Mouse (Mus musculus): Measurements from ENCODE around the gene Atp13a1. TPM values are rescaled to one million over a fixed set of nuclear protein-coding genes. Genes with fewer than 3 reads are reported as not detected.

Gene Atp13a1
- polyA plus RNA-seq, 1 experiment from 2014 or later, result 48.7 TPM

GRCm38 (mm10) chr8:69789105-69789504, 1.9 kb upstream of the Atp13a1 start:
- WGBS, result 85% methylated on average over 5 of the region's 5 CpGs
- no peak overlapping the region for H3K9ac ChIP-seq

DNA sequence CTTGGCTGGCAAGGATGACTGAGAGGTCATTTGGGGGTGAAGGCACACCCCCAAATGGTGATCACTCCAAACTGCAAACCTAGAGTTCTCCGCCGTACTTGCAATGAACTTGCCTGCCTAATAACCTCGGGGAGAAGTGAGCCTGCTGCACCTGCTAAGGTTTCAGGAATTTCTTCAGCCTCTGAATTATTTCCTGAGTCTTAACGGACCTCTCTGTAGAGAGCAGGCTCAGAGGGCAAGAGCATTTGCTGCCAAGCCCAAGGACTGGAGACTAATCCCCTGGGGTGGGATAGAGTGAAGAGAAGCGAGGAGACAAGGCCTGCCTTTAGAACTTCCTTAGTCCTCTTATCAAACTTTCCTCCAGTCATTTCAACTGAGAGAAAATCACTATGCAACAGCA, 1.2 kb upstream of the Atp13a1 start:
- Histone ChIP-seq H3K27ac (no peak overlapping the region), H3K27me3 (no peaks in the 10 kb centered on the region), H3K9me3 (no peaks in the 10 kb centered on the region), H3K9ac (no peak overlapping the region), H3K4me1 (peaks cover 17% of the 10 kb centered on the region), H3K36me3 (peaks cover 13% of the 10 kb centered on the region), H3K4me3 (0 out of 2 replicates have a peak overlapping the region, but pooled peaks have one; percentile 79), H3K4me2 (peak overlapping the region; percentile 68)
- WGBS, result 65% methylated on average over 5 of the region's 5 CpGs
- ATAC-seq (ENCODE audit: insufficient number of reproducible peaks, low FRiP score, low TSS enrichment, low read depth), result no peak

More at GRCm38 (mm10) chr8:69789105-69789504, 1.9 kb upstream of the Atp13a1 start:
- Histone ChIP-seq H3K4me1 (peaks cover 17% of the 10 kb centered on the region), H3K27ac (no peak overlapping the region), H3K4me2 (no peak overlapping the region), H3K27me3 (no peaks in the 10 kb centered on the region), H3K4me3 (no peak overlapping the region), H3K9me3 (no peaks in the 10 kb centered on the region), H3K36me3 (peaks cover 7% of the 10 kb centered on the region)
- ATAC-seq (ENCODE audit: insufficient number of reproducible peaks, low FRiP score, low TSS enrichment, low read depth), result no peak

DNA sequence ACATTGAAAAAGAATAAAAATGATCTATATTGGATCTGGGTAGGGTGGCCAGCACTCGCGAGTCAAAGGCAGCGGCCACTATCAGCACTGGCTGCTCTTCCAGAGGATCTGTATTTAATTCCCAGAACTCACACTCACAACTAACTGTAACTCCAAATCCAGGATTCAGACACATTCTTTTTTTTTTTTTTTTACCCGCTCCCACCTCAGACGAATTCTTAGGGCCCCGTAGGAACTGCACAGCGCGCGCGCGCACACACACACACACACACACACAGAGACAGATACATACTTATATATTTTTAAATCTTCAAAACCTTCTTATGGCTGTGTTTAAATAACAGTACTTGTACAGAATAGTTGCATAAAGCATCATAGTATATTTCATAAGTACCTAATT, 599 bp upstream of the Atp13a1 start:
- Histone ChIP-seq H3K36me3 (peaks cover 19% of the 10 kb centered on the region), H3K4me2 (peak overlapping the region; percentile 68), H3K27ac (peak overlapping the region; percentile 94), H3K4me1 (peaks cover 17% of the 10 kb centered on the region), H3K27me3 (no peaks in the 10 kb centered on the region), H3K4me3 (peak overlapping the region; percentile 79), H3K9ac (peak overlapping the region; percentile 88), H3K9me3 (no peaks in the 10 kb centered on the region)
- 33% methylated on average over 11 of the region's 11 CpGs for WGBS
- ATAC-seq (ENCODE audit: insufficient number of reproducible peaks, low FRiP score, low TSS enrichment, low read depth), result no peak

DNA sequence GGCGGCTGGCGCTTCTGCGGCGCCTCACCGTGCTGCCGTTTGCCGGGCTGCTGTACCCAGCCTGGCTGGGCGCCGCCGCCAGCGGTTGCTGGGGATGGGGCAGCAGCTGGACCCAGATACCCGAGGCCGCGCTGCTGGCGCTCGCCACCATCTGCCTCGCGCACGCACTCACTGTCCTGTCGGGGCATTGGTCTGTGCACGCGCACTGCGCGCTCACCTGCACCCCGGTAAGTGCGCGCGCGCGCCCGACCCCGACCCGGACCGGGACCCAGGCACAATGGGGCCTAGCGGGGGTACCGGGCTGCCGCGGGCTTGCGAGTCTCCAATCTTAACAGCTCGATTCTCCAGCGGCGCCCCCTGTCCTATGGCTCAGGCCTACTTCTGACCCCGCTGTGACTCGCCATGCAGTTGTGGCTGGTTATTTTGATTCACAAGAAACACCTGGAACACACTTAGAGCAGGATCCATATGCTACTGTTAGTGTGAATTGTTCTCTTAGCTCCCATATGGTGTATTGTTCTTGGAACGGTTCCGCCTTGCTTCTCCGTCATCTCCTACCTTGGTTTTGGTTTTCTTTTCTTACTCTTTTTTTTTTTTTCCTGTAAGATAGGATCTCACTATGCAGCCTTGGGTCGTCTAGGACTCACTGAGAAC, 579 bp downstream of the Atp13a1 start:
- peak; percentile 68; the same call in 1 of the 2 replicates for ATAC-seq (ENCODE audit: insufficient number of reproducible peaks, low FRiP score, low TSS enrichment, low read depth)
- Histone ChIP-seq H3K9me3 (no peaks in the 10 kb centered on the region), H3K27ac (peak overlapping the region; percentile 94), H3K4me2 (peak overlapping the region; percentile 68), H3K36me3 (peaks cover 31% of the 10 kb centered on the region), H3K4me3 (peak overlapping the region; percentile 79), H3K9ac (peak overlapping the region; percentile 88), H3K27me3 (no peaks in the 10 kb centered on the region), H3K4me1 (peaks cover 17% of the 10 kb centered on the region)
- under 1% methylated on average over 43 of the region's 48 CpGs for WGBS

- Histone ChIP-seq H3K9ac (no peak overlapping the region), H3K4me1 (peaks cover 17% of the 10 kb centered on the region), H3K36me3 (peaks cover 52% of the 10 kb centered on the region), H3K9me3 (no peaks in the 10 kb centered on the region), H3K27ac (no peak overlapping the region), H3K27me3 (no peaks in the 10 kb centered on the region), H3K4me2 (no peak overlapping the region), H3K4me3 (no peak overlapping the region)
- no peak for ATAC-seq (ENCODE audit: insufficient number of reproducible peaks, low FRiP score, low TSS enrichment, low read depth)
- 92% methylated on average over 4 of the region's 4 CpGs for WGBS
These were observed 2.7 kb downstream of the Atp13a1 start for GRCm38 (mm10) chr8:69793666-69794065.

DNA sequence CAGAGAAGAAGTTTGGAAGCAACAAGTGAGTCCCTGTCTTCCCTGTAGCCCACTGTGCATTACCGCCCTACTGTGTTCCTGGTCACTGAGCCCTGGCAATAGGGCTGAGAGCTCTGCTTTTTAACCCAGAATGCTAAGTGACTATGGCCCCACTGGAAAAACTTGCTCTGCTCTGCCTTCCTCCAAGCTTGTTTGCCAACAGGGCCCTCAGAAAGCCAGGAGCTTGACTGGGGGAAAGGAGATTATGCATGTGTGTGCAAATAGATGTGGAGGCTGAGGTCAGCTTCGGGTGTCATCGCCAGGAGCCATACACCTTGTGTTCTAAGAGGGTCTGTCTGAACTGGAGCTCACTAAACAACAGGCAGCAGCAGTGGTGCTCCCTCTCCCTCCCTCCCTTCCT, 3.1 kb downstream of the Atp13a1 start:
- ATAC-seq (ENCODE audit: insufficient number of reproducible peaks, low FRiP score, low TSS enrichment, low read depth), result no peak
- Histone ChIP-seq H3K9me3 (no peaks in the 10 kb centered on the region), H3K27me3 (no peaks in the 10 kb centered on the region), H3K4me2 (no peak overlapping the region), H3K4me3 (no peak overlapping the region), H3K36me3 (peaks cover 57% of the 10 kb centered on the region), H3K27ac (no peak overlapping the region), H3K4me1 (peaks cover 17% of the 10 kb centered on the region), H3K9ac (no peak overlapping the region)
- 95% methylated on average over 3 of the region's 3 CpGs for WGBS

DNA sequence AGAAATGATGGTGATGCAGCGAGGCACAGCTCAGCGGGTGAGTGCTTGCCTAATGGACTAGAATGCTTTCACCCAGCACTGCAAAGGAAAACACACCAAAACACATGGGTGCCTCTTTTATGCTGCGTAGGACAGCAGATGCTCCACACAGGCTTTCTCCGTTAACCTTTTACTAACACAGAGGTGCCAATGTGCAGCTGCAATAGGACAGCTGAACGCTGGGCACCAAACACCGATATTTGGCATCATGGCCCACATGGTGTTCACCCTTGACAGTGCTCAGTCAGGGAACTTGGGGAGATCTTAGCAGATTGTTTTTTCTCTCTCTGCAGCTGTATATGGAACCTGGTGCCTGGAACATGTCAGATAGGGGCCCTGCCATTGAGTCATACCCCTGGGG, 3.9 kb downstream of the Atp13a1 start:
- Histone ChIP-seq H3K9me3 (no peaks in the 10 kb centered on the region), H3K9ac (no peak overlapping the region), H3K27me3 (no peaks in the 10 kb centered on the region), H3K36me3 (peaks cover 65% of the 10 kb centered on the region), H3K4me2 (no peak overlapping the region), H3K4me3 (no peak overlapping the region), H3K4me1 (peaks cover 17% of the 10 kb centered on the region), H3K27ac (no peak overlapping the region)
- WGBS, result 92% methylated on average over 6 of the region's 6 CpGs
- ATAC-seq (ENCODE audit: insufficient number of reproducible peaks, low FRiP score, low TSS enrichment, low read depth), result no peak

GRCm38 (mm10) chr8:69796721-69797345, 5.9 kb downstream of the Atp13a1 start:
- H3K27me3 ChIP-seq, result no peaks in the 10 kb centered on the region
- no peaks in the 10 kb centered on the region for H3K9me3 ChIP-seq
- no peak overlapping the region for H3K4me3 ChIP-seq
- no peak overlapping the region for H3K27ac ChIP-seq
- peaks cover 12% of the 10 kb centered on the region for H3K4me1 ChIP-seq
- H3K4me2 ChIP-seq, result no peak overlapping the region
- WGBS, result 96% methylated on average over 16 of the region's 16 CpGs
- peaks cover 82% of the 10 kb centered on the region for H3K36me3 ChIP-seq
- no peak overlapping the region for H3K9ac ChIP-seq
- ATAC-seq (ENCODE audit: insufficient number of reproducible peaks, low FRiP score, low TSS enrichment, low read depth), result no peak

- no peaks in the 10 kb centered on the region for H3K27me3 ChIP-seq
- no peak overlapping the region for H3K4me2 ChIP-seq
- 93% methylated on average over 10 of the region's 10 CpGs for WGBS
- no peaks in the 10 kb centered on the region for H3K9me3 ChIP-seq
- no peak overlapping the region for H3K4me3 ChIP-seq
- peaks cover 91% of the 10 kb centered on the region for H3K36me3 ChIP-seq
- no peak overlapping the region for H3K27ac ChIP-seq
- peaks cover 4% of the 10 kb centered on the region for H3K4me1 ChIP-seq
- no peak overlapping the region for H3K9ac ChIP-seq
- ATAC-seq (ENCODE audit: insufficient number of reproducible peaks, low FRiP score, low TSS enrichment, low read depth), result no peak
These were observed 6.7 kb downstream of the Atp13a1 start for GRCm38 (mm10) chr8:69797661-69798060.

DNA sequence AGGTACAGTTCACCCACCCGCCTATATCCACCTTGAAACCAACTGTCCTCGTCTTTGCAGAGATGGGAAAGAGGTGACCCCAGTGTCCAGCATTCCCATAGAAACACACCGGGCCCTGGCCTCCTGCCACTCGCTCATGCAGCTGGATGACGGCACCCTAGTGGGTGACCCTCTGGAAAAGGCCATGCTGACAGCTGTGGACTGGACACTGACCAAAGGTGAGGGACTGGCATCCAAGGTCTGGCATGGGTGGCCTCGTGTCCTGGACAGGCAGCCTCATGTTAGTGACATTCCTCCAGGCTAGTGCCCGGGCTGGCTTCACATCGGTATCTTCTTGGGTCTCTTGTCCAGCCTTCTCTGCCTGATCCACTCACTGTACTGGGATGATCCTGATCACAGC, 8.3 kb downstream of the Atp13a1 start:
- Histone ChIP-seq H3K36me3 (peaks cover 98% of the 10 kb centered on the region), H3K27me3 (no peaks in the 10 kb centered on the region), H3K9me3 (no peaks in the 10 kb centered on the region), H3K4me2 (no peak overlapping the region), H3K4me3 (no peak overlapping the region), H3K4me1 (no peaks in the 10 kb centered on the region), H3K27ac (no peak overlapping the region), H3K9ac (no peak overlapping the region)
- WGBS, result 97% methylated on average over 8 of the region's 8 CpGs
- no peak for ATAC-seq (ENCODE audit: insufficient number of reproducible peaks, low FRiP score, low TSS enrichment, low read depth)

- Histone ChIP-seq H3K9ac (no peak overlapping the region), H3K9me3 (no peaks in the 10 kb centered on the region), H3K27ac (no peak overlapping the region), H3K36me3 (peaks cover 97% of the 10 kb centered on the region), H3K4me2 (no peak overlapping the region), H3K4me1 (no peaks in the 10 kb centered on the region), H3K4me3 (no peak overlapping the region), H3K27me3 (no peaks in the 10 kb centered on the region)
- ATAC-seq (ENCODE audit: insufficient number of reproducible peaks, low FRiP score, low TSS enrichment, low read depth), result no peak
- WGBS, result 91% methylated on average over 5 of the region's 5 CpGs
These were observed 9.0 kb downstream of the Atp13a1 start for GRCm38 (mm10) chr8:69799946-69800345.

DNA sequence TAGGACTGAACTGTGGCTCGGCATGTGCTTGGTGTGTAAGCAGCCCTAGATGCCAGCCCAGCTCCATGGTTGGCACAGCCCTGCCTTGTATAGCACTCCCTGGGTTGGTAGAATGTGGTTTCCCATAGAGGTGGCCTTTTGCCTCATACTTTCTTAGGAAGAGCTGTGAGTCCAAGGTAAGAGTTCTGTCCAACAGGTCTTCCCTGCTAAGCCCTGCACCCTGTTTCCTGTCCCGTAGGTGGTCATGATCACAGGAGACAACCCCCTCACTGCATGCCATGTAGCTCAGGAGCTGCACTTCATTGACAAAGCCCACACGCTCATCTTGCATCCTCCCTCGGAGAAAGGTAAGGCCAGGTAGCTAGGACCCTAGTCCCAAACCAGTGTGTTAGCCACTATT, 10.8 kb downstream of the Atp13a1 start:
- H3K27me3 ChIP-seq, result no peaks in the 10 kb centered on the region
- no peak for ATAC-seq (ENCODE audit: insufficient number of reproducible peaks, low FRiP score, low TSS enrichment, low read depth)
- H3K4me1 ChIP-seq, result no peaks in the 10 kb centered on the region
- no peaks in the 10 kb centered on the region for H3K9me3 ChIP-seq
- no peak overlapping the region for H3K4me2 ChIP-seq
- no peak overlapping the region for H3K9ac ChIP-seq
- H3K27ac ChIP-seq, result no peak overlapping the region
- H3K36me3 ChIP-seq, result peaks cover 97% of the 10 kb centered on the region
- 93% methylated on average over 4 of the region's 4 CpGs for WGBS
- no peak overlapping the region for H3K4me3 ChIP-seq

Data from limb, embryonic 15.5 days (tissue).